Mouse (Mus musculus): ENCODE data around the gene Mindy1.
A peak's percentile ranks its signal among the peaks of the same experiment; 100 is the strongest.

Mindy1 gene

DNA sequence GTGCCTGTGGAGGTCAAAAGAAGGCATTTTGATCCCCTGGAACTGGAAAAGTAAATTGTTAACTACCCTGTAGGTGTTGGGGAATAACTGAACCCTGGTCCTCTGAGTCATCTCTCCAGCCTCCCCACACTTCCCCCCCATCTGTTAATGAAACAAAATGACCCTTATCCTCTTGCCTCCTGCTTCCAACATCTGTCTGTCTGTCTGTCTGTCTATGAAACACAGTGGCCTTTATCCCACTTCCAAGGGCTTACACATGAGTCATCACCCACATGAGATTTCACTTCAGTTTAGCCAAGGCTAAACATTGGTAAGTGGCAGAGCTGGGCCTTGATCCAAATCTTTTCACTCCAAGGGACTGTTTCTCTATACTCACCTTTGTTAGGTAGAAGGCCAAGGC is 13.3 kb upstream of the Mindy1 start:
- DNase-seq (ENCODE audit: low read depth, low spot score): no peak

DNA sequence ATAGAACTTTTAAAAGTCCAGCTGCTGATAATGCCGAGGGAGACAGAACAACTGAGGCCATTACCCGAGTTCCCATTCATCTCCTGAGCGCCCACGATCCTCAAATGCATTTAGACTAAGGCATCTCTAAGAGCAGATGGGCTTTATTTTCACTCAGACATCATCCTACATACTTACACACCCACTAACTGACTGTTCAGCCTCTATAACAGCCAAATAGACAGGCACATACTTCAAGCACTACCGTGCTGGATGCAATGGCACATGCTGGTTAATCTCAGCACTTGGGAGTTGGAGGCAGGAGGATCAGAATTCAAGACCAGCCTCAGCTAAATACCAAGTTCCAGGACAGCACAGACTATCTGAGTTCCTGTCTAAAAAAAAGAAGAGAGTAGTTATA is 11.4 kb upstream of the Mindy1 start:
- no peak for DNase-seq (ENCODE audit: low read depth, low spot score)

DNA sequence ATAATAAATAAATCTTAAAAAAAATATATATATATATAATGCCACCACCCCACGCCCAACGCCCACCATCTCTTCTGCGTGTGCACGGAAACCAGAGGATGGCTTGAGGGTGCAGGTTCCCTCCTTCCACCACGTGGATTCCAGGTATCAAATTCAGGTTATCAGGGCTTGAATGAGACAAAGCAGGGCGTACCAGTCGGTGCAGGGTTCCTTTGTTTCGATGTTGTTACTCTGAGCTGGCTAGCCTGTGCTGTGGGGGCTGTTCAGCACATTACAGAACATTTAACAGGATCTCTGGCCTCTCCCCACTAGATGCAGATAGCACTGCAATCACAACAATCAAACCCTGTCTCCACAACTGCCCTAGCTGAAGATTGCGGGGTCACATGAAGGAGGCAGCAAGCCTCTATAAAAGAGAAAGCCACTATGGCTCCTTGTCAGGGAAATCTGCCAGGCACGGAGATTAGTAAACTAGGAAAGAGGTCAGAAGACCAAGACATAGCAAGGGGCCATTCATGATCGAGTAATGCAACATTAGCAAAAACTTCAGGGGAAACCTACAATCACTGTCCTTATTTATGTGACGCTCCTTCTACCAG is 10.3 kb upstream of the Mindy1 start:
- no peak for DNase-seq (ENCODE audit: low read depth, low spot score)

DNA sequence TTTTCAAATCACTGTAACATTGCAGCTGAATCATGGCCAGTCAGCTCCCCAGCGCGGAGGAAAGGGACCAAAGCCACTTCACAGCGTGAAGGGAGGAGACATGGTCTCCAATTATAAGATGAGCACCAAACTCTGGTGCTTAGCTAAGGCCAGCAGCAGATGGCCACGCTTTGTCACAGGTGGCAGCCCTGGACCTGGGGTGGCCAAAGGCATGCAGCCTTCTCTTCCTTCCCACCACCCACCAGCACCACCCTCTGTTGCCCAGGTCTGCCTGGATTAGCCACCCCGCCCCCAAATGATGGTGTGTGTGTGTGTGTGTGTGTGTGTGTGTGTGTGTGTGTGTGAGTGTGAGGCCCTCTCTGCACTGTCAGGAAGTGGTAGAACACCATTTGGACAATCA is 7.7 kb upstream of the Mindy1 start:
- no peak for DNase-seq (ENCODE audit: low read depth, low spot score)

DNA sequence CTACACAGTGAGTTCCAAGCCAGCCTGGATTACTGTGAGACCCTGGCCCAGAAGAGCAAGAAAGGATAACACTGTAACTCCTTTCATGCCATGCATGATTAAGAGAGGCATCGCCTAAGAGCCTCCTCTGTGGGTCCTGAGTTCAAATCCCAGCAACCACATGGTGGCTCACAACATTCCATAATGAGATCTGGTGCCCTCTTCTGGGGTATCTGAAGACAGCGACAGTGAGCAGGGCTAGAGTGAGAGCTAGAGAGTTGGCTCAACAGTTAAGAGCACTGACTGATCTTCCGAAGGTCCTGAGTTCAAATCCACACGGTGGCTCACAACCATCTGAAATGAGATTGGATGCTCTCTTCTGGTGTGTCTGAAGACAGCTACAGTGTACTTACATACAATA is 6.7 kb upstream of the Mindy1 start:
- DNase-seq (ENCODE audit: low read depth, low spot score): no peak

DNA sequence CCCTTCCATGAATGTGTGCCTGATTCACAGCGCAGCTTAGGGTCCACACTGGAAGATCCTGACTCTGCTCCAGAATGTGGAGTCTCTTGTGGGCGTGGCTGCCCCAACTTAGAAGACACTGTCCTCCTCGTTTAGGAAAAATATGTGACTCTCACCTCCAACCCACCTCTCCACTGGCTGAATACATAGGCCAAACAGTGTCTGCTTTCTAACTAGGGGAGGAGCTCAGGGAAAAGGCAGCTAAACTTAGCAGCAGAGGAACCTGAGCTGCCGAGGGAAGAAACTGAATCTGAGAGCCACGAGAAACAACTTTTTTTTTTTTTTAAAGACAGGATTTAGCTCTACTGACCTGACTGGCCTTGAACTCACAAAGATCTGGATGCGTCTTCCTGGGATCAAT is 6.0 kb upstream of the Mindy1 start:
- DNase-seq (ENCODE audit: low read depth, low spot score): no peak

DNA sequence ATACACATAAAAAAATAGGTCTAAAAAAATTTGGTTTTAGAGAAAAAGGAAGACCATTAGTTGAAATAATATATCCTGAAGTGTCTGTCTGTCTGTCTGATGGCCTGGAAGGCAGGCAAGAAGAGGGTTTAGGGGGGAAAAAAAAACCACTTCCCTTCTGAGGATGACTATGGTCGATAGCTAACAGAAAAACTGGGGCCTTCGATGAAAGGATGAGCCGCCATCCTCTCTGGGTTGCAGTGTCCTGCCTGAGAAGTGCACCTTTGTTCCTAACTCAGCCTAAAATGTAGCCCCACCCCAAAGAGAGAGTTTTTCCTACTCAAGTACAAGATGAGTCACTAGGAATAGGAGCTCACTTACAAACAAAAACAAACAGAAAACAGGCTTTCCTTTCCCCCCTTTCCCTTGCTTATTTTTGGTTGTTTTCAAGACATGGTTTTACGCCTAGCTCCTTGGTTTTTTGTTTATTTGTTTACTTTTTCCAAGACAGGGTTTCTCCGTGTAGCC is 4.7 kb upstream of the Mindy1 start:
- DNase-seq (ENCODE audit: low read depth, low spot score): no peak

DNA sequence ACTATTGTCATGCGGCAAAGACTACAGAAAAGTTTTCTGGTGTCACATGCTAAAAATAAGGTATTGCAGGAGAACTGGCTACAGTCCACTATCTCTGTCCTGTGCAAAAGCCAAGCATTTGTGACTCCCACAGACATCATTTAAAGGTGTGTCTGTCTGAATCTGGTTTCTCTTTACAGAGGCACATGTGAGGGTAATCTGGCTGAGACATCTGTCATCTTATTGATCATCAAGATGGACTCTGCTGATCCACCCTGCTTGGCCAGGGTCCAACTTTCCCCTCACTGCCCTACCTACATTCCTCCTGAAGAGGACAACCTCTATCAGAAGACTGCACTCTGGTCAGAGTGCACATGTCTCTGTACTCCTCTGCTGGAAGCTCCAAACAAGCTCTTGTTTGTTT is 4.0 kb upstream of the Mindy1 start:
- no peak for DNase-seq (ENCODE audit: low read depth, low spot score)

DNA sequence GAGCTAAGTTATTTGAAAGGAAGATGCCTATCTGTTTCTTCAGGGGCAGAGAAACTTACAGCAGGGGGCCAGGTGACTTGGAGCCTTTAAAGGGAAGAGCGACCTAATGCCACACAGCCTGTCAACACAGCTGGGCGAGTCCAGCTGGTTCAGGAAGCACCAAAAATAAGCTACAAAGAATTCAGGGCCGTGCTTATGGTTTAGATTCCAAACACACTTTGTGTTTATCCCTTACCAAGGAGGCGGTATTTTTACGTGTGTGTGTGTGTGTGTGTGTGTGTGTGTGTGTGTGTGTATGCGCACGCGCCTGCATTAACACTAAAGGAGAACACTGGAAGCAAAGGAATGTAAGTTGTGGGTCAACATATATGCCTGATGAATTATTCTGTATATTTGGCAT is 398 bp upstream of the Mindy1 start:
- DNase-seq (ENCODE audit: low read depth, low spot score): no peak

DNA sequence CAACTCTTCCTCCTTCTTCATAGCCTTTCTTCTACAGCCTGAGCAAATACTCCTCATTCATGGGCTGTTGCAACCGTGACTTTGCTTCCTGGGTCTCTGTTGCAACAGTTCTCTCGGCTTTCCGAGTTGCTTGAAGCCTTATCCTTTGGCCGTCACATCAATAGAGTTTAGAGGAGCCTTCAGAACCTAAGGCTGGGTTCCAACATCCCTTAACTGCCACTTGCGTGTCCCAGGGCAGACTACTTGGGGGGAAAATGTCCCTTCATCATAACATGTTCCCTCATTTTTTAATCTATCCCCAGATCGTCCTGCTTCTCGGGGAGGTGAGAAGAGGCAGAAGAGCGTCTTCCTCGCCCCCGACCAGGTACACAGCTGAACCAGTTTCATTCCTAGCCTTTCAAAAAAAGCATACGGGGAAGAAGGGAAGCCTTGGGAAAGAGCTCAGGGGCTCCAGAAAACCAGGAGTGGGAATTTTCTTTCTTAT is 1.3 kb downstream of the Mindy1 start:
- DNase-seq (ENCODE audit: low read depth, low spot score): no peak

DNA sequence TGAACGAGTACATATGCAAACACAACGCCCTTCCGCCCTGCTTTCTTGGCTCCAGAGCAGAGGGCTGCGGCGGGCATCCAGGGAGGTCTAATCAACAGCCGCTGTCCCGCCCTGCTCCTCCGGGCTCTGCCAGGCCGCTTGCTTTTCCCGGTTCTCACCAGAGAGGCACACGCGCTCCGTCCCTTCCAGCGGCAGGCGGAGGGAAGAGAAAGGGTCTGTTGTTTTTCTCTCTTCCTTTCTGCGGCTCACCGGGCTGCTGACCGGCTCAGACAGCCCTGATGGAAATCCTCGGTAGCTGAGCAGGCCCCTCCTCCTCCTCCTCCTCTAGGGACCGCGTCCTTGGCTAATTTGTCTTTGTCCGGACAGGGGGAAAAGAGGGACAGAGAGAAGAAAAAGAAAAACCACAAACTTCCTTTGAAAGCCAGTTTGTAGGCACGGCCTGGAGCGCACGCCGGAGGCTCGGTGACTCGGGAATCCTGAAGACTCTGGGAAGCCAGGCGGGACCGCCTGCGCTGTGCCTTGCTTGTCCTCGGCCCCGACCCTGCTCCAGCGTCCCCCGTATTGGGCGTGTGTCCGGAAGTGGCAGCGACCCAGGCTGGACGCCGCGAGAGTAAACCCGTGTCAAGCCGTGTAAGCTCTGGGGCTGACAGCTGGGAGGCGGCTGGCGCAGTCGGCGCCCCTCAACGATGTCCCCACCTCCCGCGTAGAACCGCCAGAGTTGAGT is 1.9 kb downstream of the Mindy1 start:
- peak; percentile 59 for DNase-seq (ENCODE audit: low read depth, low spot score)

DNA sequence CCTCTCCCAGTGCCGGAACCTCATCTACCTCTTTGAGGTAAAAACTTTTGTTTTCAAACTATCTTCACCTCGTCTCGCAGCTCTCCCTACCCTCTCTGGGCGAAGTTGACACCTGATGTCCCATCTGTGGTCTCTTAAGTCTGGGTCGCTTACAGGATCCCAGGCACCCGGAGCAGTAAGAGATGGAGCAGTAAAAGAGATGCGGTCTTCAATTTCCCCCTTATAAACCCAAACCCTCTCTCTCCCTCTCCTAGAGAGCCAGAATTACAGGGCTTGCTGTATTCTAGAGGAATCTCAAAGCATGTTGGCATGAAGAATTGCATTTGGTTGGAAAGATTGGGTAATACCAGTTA is 2.4 kb downstream of the Mindy1 start:
- no peak for DNase-seq (ENCODE audit: low read depth, low spot score)

DNA sequence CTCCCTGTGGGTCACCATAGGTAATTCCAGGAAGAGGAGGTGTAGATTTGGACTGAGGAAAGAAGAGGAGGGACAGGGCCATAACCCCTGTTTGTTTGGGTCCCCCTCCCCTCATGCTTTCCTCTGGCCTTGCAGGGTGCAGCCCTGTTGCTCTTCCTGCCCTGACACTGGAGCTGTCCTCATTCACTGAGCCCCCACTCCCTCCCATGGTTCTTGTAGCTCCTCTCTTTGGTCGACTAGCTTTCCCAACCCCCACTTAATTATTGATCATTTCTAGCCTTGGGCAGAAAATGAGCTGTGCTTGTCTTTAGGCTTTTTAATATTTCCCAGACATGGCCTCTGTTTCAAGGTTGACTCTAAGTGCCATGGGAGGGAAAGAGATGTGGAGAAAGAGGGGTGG is 2.9 kb downstream of the Mindy1 start:
- DNase-seq (ENCODE audit: low read depth, low spot score): no peak

DNA sequence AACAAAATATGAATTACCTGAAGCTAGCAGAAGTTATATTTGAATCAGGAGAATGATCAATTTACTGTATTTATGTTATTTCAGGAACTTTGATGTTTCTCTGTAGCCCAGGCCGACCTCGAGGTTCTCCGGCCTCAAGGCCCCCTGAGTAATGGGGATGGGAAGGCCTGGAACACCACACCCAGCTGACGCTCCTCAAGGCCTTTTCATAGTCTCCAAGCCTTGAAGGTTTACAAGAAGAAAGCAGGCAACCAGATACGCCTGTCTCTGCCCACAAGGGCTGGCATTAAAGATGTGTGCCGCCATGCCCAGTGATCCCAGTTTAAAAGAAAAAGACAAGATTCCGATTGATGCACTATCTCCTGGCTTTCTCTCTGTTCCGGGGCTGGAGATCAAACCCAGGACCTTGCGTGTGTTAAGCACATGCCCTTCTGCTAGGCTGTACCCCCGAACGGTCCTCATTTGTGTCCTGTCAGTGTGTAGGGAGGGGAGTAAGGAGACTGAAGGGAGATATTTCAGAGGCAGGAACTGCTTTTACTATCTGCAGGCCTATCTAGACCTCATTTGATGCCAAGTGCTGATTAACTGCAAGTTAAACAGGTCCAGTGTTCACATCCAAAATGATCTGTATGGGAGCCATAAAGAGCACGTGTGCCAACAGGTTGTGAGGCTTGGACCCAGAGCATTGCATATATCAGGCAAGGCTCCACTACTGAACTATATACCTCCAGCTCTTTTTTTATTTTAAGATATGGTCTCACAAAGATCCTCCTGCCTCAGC is 3.5 kb downstream of the Mindy1 start:
- no peak for DNase-seq (ENCODE audit: low read depth, low spot score)

DNA sequence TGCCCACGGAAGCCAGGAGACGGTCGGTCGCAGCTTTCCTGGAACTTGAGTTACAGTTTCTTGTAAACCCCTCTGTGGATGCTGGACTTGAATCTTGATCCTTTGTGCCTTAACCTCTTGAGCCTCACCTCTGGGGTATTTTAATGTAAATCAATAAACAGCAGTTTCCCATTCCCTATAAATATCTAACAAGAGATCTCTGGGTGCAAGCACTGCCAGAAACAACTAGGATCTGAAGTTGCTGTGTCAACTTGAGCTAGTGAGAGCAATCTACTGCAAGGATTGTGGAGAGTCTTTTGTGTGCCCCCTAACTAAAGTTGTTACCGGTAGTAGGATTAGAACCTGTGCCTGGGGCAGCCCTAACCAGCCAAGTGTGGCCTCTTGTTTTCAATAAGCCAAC is 4.2 kb downstream of the Mindy1 start:
- DNase-seq (ENCODE audit: low read depth, low spot score): no peak

DNA sequence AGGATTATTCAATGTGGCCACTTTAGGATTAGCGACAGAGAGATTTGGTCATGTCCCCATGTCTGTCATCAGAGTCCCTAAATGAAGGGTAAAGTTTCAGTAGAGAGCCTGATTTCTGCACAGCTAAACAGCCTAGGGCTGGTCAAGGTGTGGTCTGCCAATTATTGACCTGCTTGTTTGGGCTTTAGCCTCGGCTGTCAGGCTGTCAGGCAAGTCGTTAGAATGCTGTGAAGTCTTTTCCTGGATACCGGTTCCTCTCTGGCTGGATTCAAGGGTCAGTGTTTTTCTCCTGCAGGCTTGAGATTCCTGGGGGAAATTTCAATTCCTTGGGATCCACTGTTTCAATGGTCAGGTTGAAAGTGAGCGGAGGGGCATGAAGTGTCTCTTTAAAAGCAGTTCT is 4.9 kb downstream of the Mindy1 start:
- no peak for DNase-seq (ENCODE audit: low read depth, low spot score)

DNA sequence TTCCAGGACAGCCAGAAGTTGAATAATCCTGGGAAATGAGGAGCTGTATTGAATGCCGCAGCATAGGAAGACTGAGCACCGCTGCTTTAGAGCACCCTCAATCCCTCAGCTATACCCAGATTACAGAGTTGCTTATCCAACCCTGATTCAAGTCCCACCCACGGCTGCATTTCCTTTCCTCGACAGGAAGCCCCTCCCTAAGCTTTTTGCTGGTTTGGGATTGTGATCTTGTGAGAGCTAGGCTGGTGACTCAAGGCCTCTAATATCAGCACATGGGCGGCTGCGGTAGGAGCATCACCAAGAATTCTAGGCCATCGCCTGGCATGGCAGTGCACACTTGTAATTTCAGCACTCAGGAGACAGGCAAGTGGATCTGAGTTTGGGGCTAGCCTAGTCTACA is 5.4 kb downstream of the Mindy1 start:
- no peak for DNase-seq (ENCODE audit: low read depth, low spot score)

DNA sequence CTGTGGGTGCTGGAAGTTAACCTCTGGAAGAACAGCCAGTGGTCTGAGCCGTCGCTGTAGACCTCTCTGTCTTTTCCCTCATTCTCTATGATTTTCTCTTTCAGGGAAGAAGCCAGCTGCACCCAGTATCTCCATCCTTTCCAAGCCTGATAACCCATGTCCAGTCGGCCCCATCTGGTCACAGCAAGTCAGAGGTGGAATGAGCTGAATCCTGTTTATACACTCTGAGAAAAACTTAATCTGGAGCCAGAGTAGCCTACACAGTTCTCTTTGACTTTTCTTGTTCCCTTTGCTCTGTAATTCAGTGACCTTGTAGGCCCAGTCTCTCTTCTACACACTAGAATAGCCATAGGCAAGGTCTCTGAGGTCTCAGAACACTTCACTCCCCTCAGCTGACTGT is 6.4 kb downstream of the Mindy1 start:
- no peak for DNase-seq (ENCODE audit: low read depth, low spot score)

DNA sequence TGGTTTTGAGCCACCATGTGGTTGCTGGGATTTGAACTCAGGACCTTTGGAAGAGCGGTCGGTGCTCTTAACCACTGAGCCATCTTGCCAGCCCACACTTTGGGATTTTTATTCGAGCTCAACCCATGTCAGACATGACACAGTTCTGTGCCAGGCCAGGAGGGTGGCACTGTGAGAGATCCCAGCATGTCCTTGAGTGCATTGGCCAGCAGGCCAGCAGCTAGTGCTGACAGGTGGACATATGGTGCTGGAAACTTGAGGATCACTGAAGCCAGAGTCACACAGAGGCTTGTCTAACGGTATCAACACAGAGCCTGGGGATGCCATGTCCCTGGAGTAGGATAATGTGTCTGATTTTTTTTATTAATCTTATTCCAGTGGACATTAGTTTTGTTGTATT is 8.3 kb downstream of the Mindy1 start:
- no peak for DNase-seq (ENCODE audit: low read depth, low spot score)

DNA sequence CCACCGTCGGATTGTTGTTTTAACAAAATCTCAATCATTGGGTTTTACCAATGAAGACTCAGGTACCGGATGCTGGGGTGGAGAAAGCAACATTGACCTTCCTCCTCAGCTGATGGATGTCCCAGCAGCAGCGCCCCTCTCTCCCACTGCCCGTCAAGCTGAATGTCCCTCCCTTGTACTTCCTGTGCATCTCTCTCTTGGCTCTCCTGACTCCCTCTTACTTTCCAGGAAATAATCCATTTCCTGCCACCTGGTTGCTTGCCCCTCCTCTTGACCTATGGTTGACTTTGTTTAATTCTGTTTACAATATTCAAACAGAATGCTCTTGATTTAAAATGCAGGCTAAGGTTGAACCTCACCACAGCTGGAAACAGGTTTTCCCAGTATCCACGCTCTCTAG is 9.0 kb downstream of the Mindy1 start:
- no peak for DNase-seq (ENCODE audit: low read depth, low spot score)

DNA sequence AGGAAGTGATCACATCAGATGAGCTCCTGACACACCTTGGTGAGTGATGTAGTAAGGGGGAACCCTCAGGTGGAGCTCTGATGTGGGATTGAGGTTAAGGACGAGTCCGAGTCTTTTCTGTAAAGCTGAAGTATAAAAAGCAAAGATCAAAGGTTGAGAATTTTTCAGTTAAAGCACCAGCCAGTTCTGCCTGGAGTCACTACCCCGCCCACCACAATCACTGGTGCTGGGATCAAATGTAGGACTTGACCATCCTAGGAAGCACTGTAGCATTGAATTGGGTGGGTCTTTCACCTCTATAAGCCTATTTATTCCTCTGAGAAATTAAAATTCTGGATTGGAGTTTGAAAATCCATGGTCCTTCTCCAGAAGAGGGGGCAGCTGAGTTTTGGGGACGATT is 9.9 kb downstream of the Mindy1 start:
- DNase-seq (ENCODE audit: low read depth, low spot score): no peak

DNA sequence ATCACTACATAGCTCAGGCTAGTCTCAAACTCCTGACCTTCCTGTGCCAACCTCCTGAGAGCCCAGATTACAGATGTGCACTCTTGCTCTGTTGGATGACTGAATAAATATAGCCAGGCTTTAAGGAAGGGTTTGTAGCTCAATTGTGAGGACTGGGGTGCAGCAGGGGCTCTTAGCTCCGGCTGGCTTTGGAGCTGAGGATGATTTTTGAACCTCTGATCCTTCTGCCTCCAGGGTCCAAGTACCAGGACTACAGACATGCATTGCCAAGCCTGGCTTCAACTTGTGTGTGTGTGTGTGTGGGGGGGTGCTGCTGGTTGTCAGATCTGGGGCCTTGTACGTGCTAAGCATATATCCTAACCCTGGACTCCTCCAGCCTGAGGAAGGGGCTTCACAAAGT is 11.8 kb downstream of the Mindy1 start:
- no peak for DNase-seq (ENCODE audit: low read depth, low spot score)

DNA sequence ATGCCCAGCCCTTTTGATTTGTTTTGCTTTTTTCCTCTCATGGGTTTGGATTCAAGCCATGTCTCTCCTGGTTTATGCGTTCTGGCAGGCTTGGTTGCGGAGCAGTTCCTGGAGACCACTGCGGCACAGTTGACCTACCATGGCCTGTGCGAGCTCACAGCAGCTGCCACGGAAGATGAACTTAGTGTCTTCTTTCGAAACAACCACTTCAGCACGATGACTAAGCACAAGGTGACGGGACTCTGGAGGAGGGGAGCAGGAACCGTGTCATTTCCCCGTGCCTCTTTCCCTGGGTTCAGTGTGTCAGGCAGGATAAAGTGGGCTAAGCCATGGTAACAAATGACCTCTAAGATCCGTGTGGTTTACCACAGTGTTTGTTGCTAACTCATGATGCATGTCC is 12.4 kb downstream of the Mindy1 start:
- no peak for DNase-seq (ENCODE audit: low read depth, low spot score)

All from retina, postnatal 7 days (tissue).